Comparison of ENCODE assay signal across 8 mouse cellular contexts in genomic region chr5:120586741-120587615, GRCm38 (mm10). TPM values are rescaled to one million over a fixed set of nuclear protein-coding genes. Genes with fewer than 3 reads are reported as not detected.
DNase-seq lines count a peak whose midpoint lies in the region; ATAC-seq and TF ChIP-seq lines count a peak whose summit lies in the region.
"Had no signal": no experiment of that assay in that cellular context is flagged by ENCODE, and none has a peak within 500 bp of the region (broad histone marks: within the 10 kb centered on the region; RNA-seq: fewer than 3 reads in every experiment).

No protein-coding gene starts in this region.

- 12% methylated on average over 17 of the region's 17 CpGs for WGBS in hindbrain, embryonic 15.5 days
- WGBS in liver, adult 2 months = 5% methylated on average over 17 of the region's 17 CpGs
- WGBS in neural tube, embryonic 15.5 days = 16% methylated on average over 17 of the region's 17 CpGs

- peak overlapping the region; percentile 5; the same call in 1 of the 2 replicates for H3K27ac ChIP-seq in testis, adult 2 months (ENCODE audit: control insufficient read depth, insufficient read depth, low read depth, low read length)
- peak overlapping the region; percentile 74 for H3K27ac ChIP-seq in hindbrain, embryonic 15.5 days (replicated peaks)
- peak overlapping the region; percentile 74 for H3K27ac ChIP-seq in liver, adult 2 months (replicated peaks; ENCODE audit: insufficient read depth, low read depth, low read length)
- H3K27ac ChIP-seq in neural tube, embryonic 15.5 days (replicated peaks) = peak overlapping the region; percentile 88

- no peak for TF ChIP-seq POLR2A in testis, adult 2 months (IDR thresholded peaks at IDR 0.05; ENCODE audit: control insufficient read depth, low read depth, low read length)
- peak; percentile 62; the same call in 1 of the 2 replicates for TF ChIP-seq POLR2A in liver, adult 2 months (IDR thresholded peaks at IDR 0.05; ENCODE audit: extremely low read depth, insufficient read depth, low read length)

- peaks cover 24% of the 10 kb centered on the region for H3K4me1 ChIP-seq in testis, adult 2 months (ENCODE audit: control insufficient read depth, insufficient read depth, low read length)
- peaks cover 31% of the 10 kb centered on the region for H3K4me1 ChIP-seq in hindbrain, embryonic 15.5 days (replicated peaks)
- H3K4me1 ChIP-seq in liver, adult 2 months (ENCODE audit: control insufficient read depth, insufficient read depth, low read length) = peaks cover 16% of the 10 kb centered on the region
- peaks cover 41% of the 10 kb centered on the region for H3K4me1 ChIP-seq in neural tube, embryonic 15.5 days

- H3K9ac ChIP-seq in hindbrain, embryonic 15.5 days = peak overlapping the region; percentile 79; the same call in 1 of the 2 replicates
- peak overlapping the region; percentile 90 for H3K9ac ChIP-seq in liver, adult 2 months (ENCODE audit: low read depth, low read length)
- peak overlapping the region; percentile 93 for H3K9ac ChIP-seq in neural tube, embryonic 15.5 days (replicated peaks)

- no peak for DNase-seq in testis, postnatal 14 days (ENCODE audit: low spot score)
- peak; percentile 97 for DNase-seq in liver, adult 2 months (ENCODE audit: extremely low read depth, low read depth, low spot score)
- DNase-seq in layer of hippocampus, adult 9-10 months (ENCODE audit: low spot score) = no peak

- H3K27me3 ChIP-seq in testis, adult 2 months (ENCODE audit: control insufficient read depth, insufficient read depth, low read length) = no peaks in the 10 kb centered on the region
- H3K27me3 ChIP-seq in hindbrain, embryonic 15.5 days = no peaks in the 10 kb centered on the region
- H3K27me3 ChIP-seq in liver, adult 2 months (ENCODE audit: control insufficient read depth, insufficient read depth, low read length) = no peaks in the 10 kb centered on the region
- H3K27me3 ChIP-seq in neural tube, embryonic 15.5 days (replicated peaks) = no peaks in the 10 kb centered on the region

- no peaks in the 10 kb centered on the region for H3K9me3 ChIP-seq in hindbrain, embryonic 15.5 days
- no peaks in the 10 kb centered on the region for H3K9me3 ChIP-seq in neural tube, embryonic 15.5 days (replicated peaks)

- TF ChIP-seq CTCF in testis, adult 2 months (IDR thresholded peaks at IDR 0.05; ENCODE audit: control insufficient read depth, insufficient read depth, insufficient replicate concordance, low read depth, low read length) = no peak
- no peak for TF ChIP-seq CTCF in liver, adult 2 months (IDR thresholded peaks at IDR 0.05; ENCODE audit: low read depth, low read length)

- ATAC-seq in erythroblast, adult 5-6 weeks (replicated peaks; ENCODE audit: low FRiP score, poor library complexity, severe bottlenecking) = peak; percentile 53
- no peak for ATAC-seq in hindbrain, embryonic 15.5 days (ENCODE audit: low FRiP score, low read depth)
- no peak for ATAC-seq in neural tube, embryonic 15.5 days (ENCODE audit: low FRiP score)

- no peak overlapping the region; the same call in 1 of the 2 replicates for H3K4me3 ChIP-seq in testis, adult 2 months (ENCODE audit: control insufficient read depth, low read depth, low read length)
- peak overlapping the region; percentile 73 for H3K4me3 ChIP-seq in hindbrain, embryonic 15.5 days
- H3K4me3 ChIP-seq in liver, adult 2 months (ENCODE audit: insufficient read depth, low read depth, low read length) = peak overlapping the region; percentile 79
- H3K4me3 ChIP-seq in neural tube, embryonic 15.5 days (replicated peaks) = peak overlapping the region; percentile 92

- H3K36me3 ChIP-seq in testis, adult 2 months (ENCODE audit: control insufficient read depth, insufficient read depth, low read length) = no peaks in the 10 kb centered on the region
- 0 out of 2 replicates have a peak, but pooled peaks cover 8% of the 10 kb centered on the region for H3K36me3 ChIP-seq in hindbrain, embryonic 15.5 days
- H3K36me3 ChIP-seq in liver, adult 2 months (ENCODE audit: control insufficient read depth, insufficient read depth, low read length) = peaks cover 17% of the 10 kb centered on the region
- H3K36me3 ChIP-seq in neural tube, embryonic 15.5 days = peaks cover 11% of the 10 kb centered on the region; the same call in 1 of the 2 replicates

- H3K79me2 ChIP-seq in liver, adult 2 months (ENCODE audit: control insufficient read depth, insufficient read depth, low read length) = peaks cover 14% of the 10 kb centered on the region

- peak overlapping the region; percentile 93 for H3K4me2 ChIP-seq in hindbrain, embryonic 15.5 days
- peak overlapping the region; percentile 97 for H3K4me2 ChIP-seq in neural tube, embryonic 15.5 days

RNA-seq across cellular contexts. Expression of gene Tpcn1, which starts 1.5 kb away (rescaled TPM):
- 18.7 and 20.7 TPM in 2 replicates for polyA plus RNA-seq in testis, adult 2 months (2012; rRNA removed)
- 199 and 213 TPM in 2 replicates for total RNA-seq in erythroblast, adult 5-6 weeks (2015; ENCODE audit: low replicate concordance)
- total RNA-seq in erythroblast, adult 5-6 weeks (2017; ENCODE audit: low replicate concordance) = 147 and 161 TPM in 2 replicates
- 18.1 and 19.7 TPM in 2 replicates for polyA plus RNA-seq in hindbrain, embryonic 15.5 days (2015; fragmentation: Nextera tagmentation; extraction: Ambion mirVana)
- total RNA-seq in liver, adult 2 months (2014; rRNA removed) = 7.6 and 11.5 TPM in 2 replicates
- polyA plus RNA-seq in liver, adult 2 months (2012; rRNA removed) = 51.9 and 78.1 TPM in 2 replicates
- 20.9 and 21.7 TPM in 2 replicates for polyA plus RNA-seq in neural tube, embryonic 15.5 days (2015; fragmentation: Nextera tagmentation; extraction: Ambion mirVana)

RNA-seq across cellular contexts. Expression of gene Iqcd, which starts 1.8 kb away (rescaled TPM):
- polyA plus RNA-seq in testis, adult 2 months (2012; rRNA removed) = 77.3 and 85.9 TPM in 2 replicates
- 3.8 and 10.4 TPM in 2 replicates for total RNA-seq in erythroblast, adult 5-6 weeks (2015; ENCODE audit: low replicate concordance)
- total RNA-seq in erythroblast, adult 5-6 weeks (2017; ENCODE audit: low replicate concordance) = 15.2 and 21.7 TPM in 2 replicates
- 1.6 and 2.3 TPM in 2 replicates for polyA plus RNA-seq in hindbrain, embryonic 15.5 days (2015; fragmentation: Nextera tagmentation; extraction: Ambion mirVana)
- total RNA-seq in liver, adult 2 months (2014; rRNA removed) = 0.09 TPM in 1 of 2 replicates, not detected in the other
- polyA plus RNA-seq in liver, adult 2 months (2012; rRNA removed) = 0.15 and 0.22 TPM in 2 replicates
- 1.3 and 1.5 TPM in 2 replicates for polyA plus RNA-seq in neural tube, embryonic 15.5 days (2015; fragmentation: Nextera tagmentation; extraction: Ambion mirVana)

RNA-seq across cellular contexts. Expression of gene Rita1, which starts 25.4 kb away (rescaled TPM):
- polyA plus RNA-seq in testis, adult 2 months (2012; rRNA removed) = 9.0 and 13.2 TPM in 2 replicates
- 2.7 and 3.8 TPM in 2 replicates for total RNA-seq in erythroblast, adult 5-6 weeks (2015; ENCODE audit: low replicate concordance)
- 0.84 TPM in 1 of 2 replicates, not detected in the other for total RNA-seq in erythroblast, adult 5-6 weeks (2017; ENCODE audit: low replicate concordance)
- 28.7 and 31.1 TPM in 2 replicates for polyA plus RNA-seq in hindbrain, embryonic 15.5 days (2015; fragmentation: Nextera tagmentation; extraction: Ambion mirVana)
- 4.4 and 5.9 TPM in 2 replicates for total RNA-seq in liver, adult 2 months (2014; rRNA removed)
- polyA plus RNA-seq in liver, adult 2 months (2012; rRNA removed) = 9.1 and 10.5 TPM in 2 replicates
- polyA plus RNA-seq in neural tube, embryonic 15.5 days (2015; fragmentation: Nextera tagmentation; extraction: Ambion mirVana) = 29.4 and 34.0 TPM in 2 replicates

RNA-seq across cellular contexts. Expression of gene Ddx54, which starts 25.6 kb away (rescaled TPM):
- 14.9 and 16.6 TPM in 2 replicates for polyA plus RNA-seq in testis, adult 2 months (2012; rRNA removed)
- 1.7 and 1.9 TPM in 2 replicates for total RNA-seq in erythroblast, adult 5-6 weeks (2015; ENCODE audit: low replicate concordance)
- total RNA-seq in erythroblast, adult 5-6 weeks (2017; ENCODE audit: low replicate concordance) = 5.2 and 6.0 TPM in 2 replicates
- 37.9 and 41.3 TPM in 2 replicates for polyA plus RNA-seq in hindbrain, embryonic 15.5 days (2015; fragmentation: Nextera tagmentation; extraction: Ambion mirVana)
- 15.2 and 19.8 TPM in 2 replicates for total RNA-seq in liver, adult 2 months (2014; rRNA removed)
- polyA plus RNA-seq in liver, adult 2 months (2012; rRNA removed) = 24.2 and 24.6 TPM in 2 replicates
- 35.7 and 42.0 TPM in 2 replicates for polyA plus RNA-seq in neural tube, embryonic 15.5 days (2015; fragmentation: Nextera tagmentation; extraction: Ambion mirVana)

RNA-seq across cellular contexts. Expression of gene Cfap73, which starts 47.1 kb away (rescaled TPM):
- polyA plus RNA-seq in testis, adult 2 months (2012; rRNA removed) = 6.4 and 7.8 TPM in 2 replicates
- total RNA-seq in erythroblast, adult 5-6 weeks (2015; ENCODE audit: low replicate concordance) = not detected in 2 replicates
- total RNA-seq in erythroblast, adult 5-6 weeks (2017; ENCODE audit: low replicate concordance) = not detected in 2 replicates
- polyA plus RNA-seq in hindbrain, embryonic 15.5 days (2015; fragmentation: Nextera tagmentation; extraction: Ambion mirVana) = 0.71 and 0.83 TPM in 2 replicates
- not detected in 2 replicates for total RNA-seq in liver, adult 2 months (2014; rRNA removed)
- not detected in 2 replicates for polyA plus RNA-seq in liver, adult 2 months (2012; rRNA removed)
- polyA plus RNA-seq in neural tube, embryonic 15.5 days (2015; fragmentation: Nextera tagmentation; extraction: Ambion mirVana) = 0.33 and 0.80 TPM in 2 replicates
- total RNA-seq: neutrophil, adult 5-6 weeks had no signal

Comparison
In these comparisons a context has a peak if more than half of its experiments do, and no peak if none do; other contexts are left out.
1. H3K27ac ChIP-seq: peak in every context shown above with its lines; median percentile 88 in neural tube, embryonic 15.5 days; 74 in hindbrain, embryonic 15.5 days; 74 in liver, adult 2 months; 5 in testis, adult 2 months.
2. RNA of gene Iqcd, which starts 1.8 kb away (polyA plus RNA-seq): 77.3 to 85.9 TPM in testis, adult 2 months; 1.6 to 2.3 TPM in hindbrain, embryonic 15.5 days, 1.3 to 1.5 TPM in neural tube, embryonic 15.5 days and 0.15 to 0.22 TPM in liver, adult 2 months; every median in the first group is over 10 times any median in the second.
3. Peak in every context shown above with its lines, with median percentiles within 50 percentile points of each other: H3K9ac ChIP-seq.